Mouse (Mus musculus): Measurements from ENCODE around the gene Mrps7. TPM values are rescaled to one million over a fixed set of nuclear protein-coding genes. Genes with fewer than 3 reads are reported as not detected.

The Mrps7 gene
- 51.7 and 53.1 TPM in 2 replicates for polyA plus RNA-seq (2012; rRNA removed)

DNA sequence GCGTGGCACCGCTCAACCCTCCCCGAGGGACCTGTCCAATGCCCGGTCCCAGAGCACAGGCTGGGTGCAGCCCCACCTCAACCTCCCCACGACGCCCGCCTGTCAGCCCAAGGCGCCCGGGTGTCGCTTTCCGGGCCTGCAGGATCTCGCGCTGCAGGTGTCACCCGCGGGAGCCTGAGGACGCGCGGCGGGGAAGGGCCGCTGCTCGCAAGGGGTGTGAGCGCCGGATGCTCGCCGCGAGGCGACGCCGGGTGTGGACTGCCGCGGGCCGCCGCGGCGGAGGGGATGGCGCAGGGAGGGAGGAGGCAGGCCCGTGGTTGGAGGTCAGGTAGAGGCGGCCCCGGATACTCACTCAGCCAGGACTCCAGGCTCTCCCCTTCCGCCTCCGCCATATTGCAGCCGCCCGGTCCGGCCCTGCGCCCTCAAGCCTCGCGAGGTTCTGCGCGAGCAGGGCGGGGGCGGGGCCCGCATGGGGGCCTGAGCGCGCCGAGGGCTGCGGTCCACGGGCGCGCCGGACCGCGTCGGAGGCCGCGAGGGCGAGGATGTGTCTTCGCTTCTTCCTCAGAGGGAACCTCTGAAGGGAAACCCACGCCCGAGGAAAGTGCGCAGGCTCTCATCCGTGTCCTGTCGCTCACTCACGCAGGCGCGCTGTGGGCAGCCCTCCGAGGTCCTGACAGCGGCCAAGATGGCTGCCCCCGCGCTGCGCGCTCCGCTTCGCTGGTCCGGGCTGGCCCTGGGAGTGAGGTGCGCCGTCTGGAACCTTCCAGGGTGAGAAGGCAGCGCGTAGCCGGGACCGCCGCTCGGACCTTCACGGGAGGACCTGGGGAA is at the start of gene Mrps7, which contains the start of gene Gga3:
TSS of gene Mrps7 (plus strand) at position 450 of the 828 bp plus-strand sequence.
TSS of gene Gga3 (minus strand) at position 576 of the 828 bp plus-strand sequence.
- peak within 1 kb of the TSS; percentile 93 for H3K4me3 ChIP-seq (ENCODE audit: insufficient read depth, low read depth, low read length)
- TF ChIP-seq CTCF (conservative IDR thresholded peaks at IDR 0.05; ENCODE audit: insufficient read depth, insufficient read length, low read depth, low read length): no peak
- peak; percentile 68 for TF ChIP-seq POLR2A (IDR thresholded peaks at IDR 0.05; ENCODE audit: low read depth, low read length)
- peak within 1 kb of the TSS; percentile 99 for H3K27ac ChIP-seq (ENCODE audit: insufficient read depth, low read depth, low read length)
- WGBS: under 1% methylated on average over 92 of the region's 93 CpGs
- H3K27me3 ChIP-seq (replicated peaks; ENCODE audit: control insufficient read depth, insufficient read depth, low read length): no peaks in the 10 kb centered on the region
- peaks cover 6% of the 10 kb centered on the region; the same call in 1 of the 2 replicates for H3K4me1 ChIP-seq (ENCODE audit: control insufficient read depth, insufficient read depth, low read length)
- peak; percentile 96 for DNase-seq
- H3K36me3 ChIP-seq (ENCODE audit: control insufficient read depth, insufficient read depth, low read length): 0 out of 2 replicates have a peak, but pooled peaks cover 1% of the 10 kb centered on the region

DNA sequence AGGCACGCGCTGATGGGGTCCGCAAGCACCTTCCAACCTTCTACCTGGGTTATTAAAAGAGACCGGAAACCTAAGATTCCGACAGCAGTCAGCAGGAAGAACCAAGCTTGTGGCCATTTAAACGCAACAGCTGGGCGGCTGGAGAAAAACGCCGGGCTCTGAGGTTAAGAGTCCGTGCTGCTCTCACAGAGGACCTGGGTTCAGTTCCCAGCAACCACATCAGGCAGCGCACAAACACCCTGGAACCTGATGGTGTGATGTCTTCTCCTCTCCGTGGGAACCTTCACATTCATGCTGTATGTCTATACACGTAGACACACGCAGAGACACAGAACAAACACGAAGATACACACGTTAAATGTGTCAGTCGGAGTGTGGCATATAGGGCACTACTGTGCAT is 48.0 kb upstream of the Mrps7 start:
- Histone ChIP-seq H3K4me1 (ENCODE audit: control insufficient read depth, insufficient read depth, low read length) (no peaks in the 10 kb centered on the region), H3K36me3 (ENCODE audit: control insufficient read depth, insufficient read depth, low read length) (no peaks in the 10 kb centered on the region), H3K4me3 (ENCODE audit: insufficient read depth, low read depth, low read length) (no peak overlapping the region), H3K27ac (ENCODE audit: insufficient read depth, low read depth, low read length) (no peak overlapping the region), H3K27me3 (replicated peaks; ENCODE audit: control insufficient read depth, insufficient read depth, low read length) (no peaks in the 10 kb centered on the region)
- WGBS: 77% methylated on average over 17 of the region's 17 CpGs
- no peak for DNase-seq
- no peak for TF ChIP-seq CTCF (conservative IDR thresholded peaks at IDR 0.05; ENCODE audit: insufficient read depth, insufficient read length, low read depth, low read length)
- TF ChIP-seq POLR2A (IDR thresholded peaks at IDR 0.05; ENCODE audit: low read depth, low read length): no peak

DNA sequence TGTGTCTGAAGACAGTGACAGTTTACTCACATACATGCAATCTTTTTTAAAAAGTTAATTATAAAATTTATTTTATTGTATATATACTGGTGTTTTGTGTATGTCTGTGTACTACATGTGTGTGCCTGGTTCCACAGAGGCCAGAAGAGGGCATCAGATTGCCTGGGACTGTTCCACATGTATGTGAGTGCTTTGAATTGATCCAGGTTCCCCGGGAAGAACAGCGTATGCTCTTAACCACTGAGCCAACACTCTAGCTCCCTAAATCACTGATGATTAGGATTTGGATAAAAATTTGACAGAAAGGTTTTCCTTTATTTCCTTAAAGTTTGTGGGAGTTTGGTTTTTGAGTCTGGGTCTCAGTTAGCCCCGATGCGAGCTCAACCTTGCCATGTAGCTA is 40.3 kb upstream of the Mrps7 start:
- Histone ChIP-seq H3K27me3 (replicated peaks; ENCODE audit: control insufficient read depth, insufficient read depth, low read length) (no peaks in the 10 kb centered on the region), H3K4me3 (ENCODE audit: insufficient read depth, low read depth, low read length) (peak overlapping the region; percentile 64), H3K4me1 (ENCODE audit: control insufficient read depth, insufficient read depth, low read length) (no peaks in the 10 kb centered on the region), H3K27ac (ENCODE audit: insufficient read depth, low read depth, low read length) (no peak overlapping the region), H3K36me3 (ENCODE audit: control insufficient read depth, insufficient read depth, low read length) (no peaks in the 10 kb centered on the region)
- peak; percentile 29; the same call in 1 of the 2 replicates for TF ChIP-seq CTCF (conservative IDR thresholded peaks at IDR 0.05; ENCODE audit: insufficient read depth, insufficient read length, low read depth, low read length)
- no peak for TF ChIP-seq POLR2A (IDR thresholded peaks at IDR 0.05; ENCODE audit: low read depth, low read length)
- peak; percentile 9 for DNase-seq
- WGBS: 46% methylated on average over 4 of the region's 4 CpGs

DNA sequence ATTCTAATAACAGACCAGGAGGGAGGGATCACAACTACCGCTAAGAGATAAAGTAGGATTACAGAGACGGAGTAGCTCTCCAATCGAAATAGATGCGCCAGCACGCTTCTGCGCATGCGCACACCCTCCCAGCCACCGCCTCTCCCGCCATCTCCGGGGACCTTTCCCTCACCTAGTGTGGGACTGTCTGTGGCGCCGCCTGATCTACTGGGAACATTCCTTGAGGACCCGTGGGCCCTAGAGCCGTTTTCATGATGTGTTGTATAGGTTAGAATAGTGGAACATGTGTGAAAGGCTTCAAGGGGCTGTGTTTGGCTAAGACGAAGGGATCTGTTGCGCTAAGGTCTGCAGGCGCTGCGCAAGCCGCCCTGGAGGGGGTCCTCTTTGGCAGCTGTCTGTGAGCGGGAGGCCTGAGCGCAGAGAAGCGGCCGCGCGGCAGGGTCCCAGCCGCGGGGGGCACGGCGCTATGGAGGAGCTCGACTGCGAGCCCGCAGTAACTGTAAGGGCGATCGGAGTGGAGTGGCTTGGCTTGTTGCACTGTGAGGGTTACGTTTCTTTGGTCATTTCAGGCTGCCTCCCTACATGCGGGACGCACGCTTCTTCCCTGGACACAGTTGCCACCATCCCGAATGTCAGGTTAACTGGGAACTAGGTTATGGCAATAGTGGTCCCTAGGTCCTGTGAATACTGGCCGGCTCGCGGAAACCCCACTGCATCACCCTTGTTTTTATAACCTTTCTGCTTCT is 39.5 kb upstream of the Mrps7 start, which contains the start of gene Nup85:
TSS of gene Nup85 (plus strand) at position 371 of the 746 bp plus-strand sequence.
- peak; percentile 98 for DNase-seq
- WGBS: under 1% methylated on average over 42 of the region's 42 CpGs

DNA sequence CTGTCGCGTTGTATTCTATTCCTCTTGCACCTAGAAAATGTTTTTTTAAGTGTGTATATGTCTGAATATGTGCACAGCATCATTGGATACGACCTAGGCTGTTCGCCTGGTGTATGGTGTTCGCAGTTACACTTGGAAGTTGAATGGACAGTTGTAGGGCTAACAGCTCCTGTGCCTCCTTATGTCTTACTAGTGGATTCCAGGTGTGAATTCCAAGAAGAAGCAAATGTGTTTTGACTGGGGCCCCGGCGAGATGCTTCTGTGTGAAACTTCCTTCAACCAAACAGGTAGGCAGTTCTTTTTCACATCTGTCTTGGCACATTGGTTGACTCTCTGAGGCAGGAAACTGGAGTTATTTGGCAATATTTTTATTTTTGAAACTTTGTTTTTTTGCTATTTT is 38.8 kb upstream of the Mrps7 start:
- no peak overlapping the region for H3K4me3 ChIP-seq (ENCODE audit: insufficient read depth, low read depth, low read length)
- 10% methylated on average over 7 of the region's 7 CpGs for WGBS
- H3K27me3 ChIP-seq (replicated peaks; ENCODE audit: control insufficient read depth, insufficient read depth, low read length): no peaks in the 10 kb centered on the region

More for the DNA sequence above, 39.5 kb upstream of the Mrps7 start, which contains the start of gene Nup85:
- Histone ChIP-seq H3K27me3 (replicated peaks; ENCODE audit: control insufficient read depth, insufficient read depth, low read length) (no peaks in the 10 kb centered on the region), H3K36me3 (ENCODE audit: control insufficient read depth, insufficient read depth, low read length) (no peaks in the 10 kb centered on the region), H3K4me3 (ENCODE audit: insufficient read depth, low read depth, low read length) (peak within 1 kb of the TSS; percentile 64), H3K4me1 (ENCODE audit: control insufficient read depth, insufficient read depth, low read length) (no peaks in the 10 kb centered on the region), H3K27ac (ENCODE audit: insufficient read depth, low read depth, low read length) (peak within 1 kb of the TSS; percentile 92)
- TF ChIP-seq CTCF (conservative IDR thresholded peaks at IDR 0.05; ENCODE audit: insufficient read depth, insufficient read length, low read depth, low read length) (no peak), POLR2A (IDR thresholded peaks at IDR 0.05; ENCODE audit: low read depth, low read length) (no peak)

DNA sequence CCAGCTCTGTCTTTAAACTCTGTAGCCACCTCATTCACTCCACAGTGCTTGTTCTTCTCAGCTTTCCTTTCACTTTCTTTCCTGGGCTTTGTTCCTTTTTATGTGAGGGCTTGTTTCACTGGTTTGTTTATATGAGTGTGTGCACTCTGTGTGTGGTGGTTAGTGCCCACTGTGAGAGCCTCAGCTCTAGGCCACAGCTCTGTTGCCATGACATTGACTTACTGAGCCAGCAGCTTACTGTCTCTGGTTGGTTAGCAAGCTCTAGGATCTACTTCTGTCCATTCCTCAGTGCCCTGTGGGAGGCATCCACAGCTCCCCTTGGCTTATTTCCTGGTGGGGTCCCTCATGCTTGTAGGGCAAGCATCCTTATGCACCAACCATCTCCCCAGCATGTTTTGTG is 24.6 kb upstream of the Mrps7 start:
- no peak for TF ChIP-seq POLR2A (IDR thresholded peaks at IDR 0.05; ENCODE audit: low read depth, low read length)
- TF ChIP-seq CTCF (conservative IDR thresholded peaks at IDR 0.05; ENCODE audit: insufficient read depth, insufficient read length, low read depth, low read length): no peak
- Histone ChIP-seq H3K36me3 (ENCODE audit: control insufficient read depth, insufficient read depth, low read length) (no peaks in the 10 kb centered on the region; the same call in 1 of the 2 replicates), H3K27me3 (replicated peaks; ENCODE audit: control insufficient read depth, insufficient read depth, low read length) (no peaks in the 10 kb centered on the region), H3K27ac (ENCODE audit: insufficient read depth, low read depth, low read length) (no peak overlapping the region), H3K4me3 (ENCODE audit: insufficient read depth, low read depth, low read length) (no peak overlapping the region), H3K4me1 (ENCODE audit: control insufficient read depth, insufficient read depth, low read length) (no peaks in the 10 kb centered on the region)
- no peak for DNase-seq

More for the DNA sequence above, 38.8 kb upstream of the Mrps7 start:
- Histone ChIP-seq H3K27ac (ENCODE audit: insufficient read depth, low read depth, low read length) (no peak overlapping the region), H3K4me1 (ENCODE audit: control insufficient read depth, insufficient read depth, low read length) (no peaks in the 10 kb centered on the region), H3K36me3 (ENCODE audit: control insufficient read depth, insufficient read depth, low read length) (no peaks in the 10 kb centered on the region)
- TF ChIP-seq CTCF (conservative IDR thresholded peaks at IDR 0.05; ENCODE audit: insufficient read depth, insufficient read length, low read depth, low read length) (no peak), POLR2A (IDR thresholded peaks at IDR 0.05; ENCODE audit: low read depth, low read length) (no peak)
- DNase-seq: no peak

All from kidney, adult 2 months (tissue).